7 mouse cellular contexts compared by ENCODE assay signal in genomic region chr15:89475611-89476474, GRCm38 (mm10). TPM values are rescaled to one million over a fixed set of nuclear protein-coding genes. Genes with fewer than 3 reads are reported as not detected.
DNase-seq lines count a peak whose midpoint lies in the region; ATAC-seq lines count a peak whose summit lies in the region.

No protein-coding gene starts in this region.

- DNase-seq in adrenal gland, postnatal 36 days, result peak; percentile 96 to 98
- peak; percentile 97 to 98 for DNase-seq in heart, adult 18-20 months
- DNase-seq in kidney, adult 8-10 months, result peak; percentile 94
- peak; percentile 80 to 94 for DNase-seq in spleen, postnatal 10 days (ENCODE audit: low spot score in 2 of 2)

- peak overlapping the region; percentile 82 for H3K4me2 ChIP-seq in embryonic facial prominence, embryonic 13.5 days
- peak overlapping the region; percentile 90 for H3K4me2 ChIP-seq in limb, embryonic 13.5 days (replicated peaks)
- H3K4me2 ChIP-seq in midbrain, embryonic 16.5 days (ENCODE audit: low read length), result peak overlapping the region; percentile 96

- WGBS in embryonic facial prominence, embryonic 13.5 days, result 9% methylated on average over 44 of the region's 44 CpGs
- 9% methylated on average over 44 of the region's 44 CpGs for WGBS in limb, embryonic 13.5 days
- 9% methylated on average over 44 of the region's 44 CpGs for WGBS in midbrain, embryonic 16.5 days

- H3K9ac ChIP-seq in embryonic facial prominence, embryonic 13.5 days, result peak overlapping the region; percentile 78
- peak overlapping the region; percentile 74 for H3K9ac ChIP-seq in limb, embryonic 13.5 days
- peak overlapping the region; percentile 76 for H3K9ac ChIP-seq in midbrain, embryonic 16.5 days (ENCODE audit: low read depth, low read length)

- peak overlapping the region; percentile 65 for H3K4me3 ChIP-seq in embryonic facial prominence, embryonic 13.5 days
- H3K4me3 ChIP-seq in limb, embryonic 13.5 days, result peak overlapping the region; percentile 66
- H3K4me3 ChIP-seq in midbrain, embryonic 16.5 days (ENCODE audit: low read depth, low read length), result peak overlapping the region; percentile 60

- no peaks in the 10 kb centered on the region; the same call in 1 of the 2 replicates for H3K27me3 ChIP-seq in embryonic facial prominence, embryonic 13.5 days
- no peaks in the 10 kb centered on the region for H3K27me3 ChIP-seq in limb, embryonic 13.5 days
- H3K27me3 ChIP-seq in midbrain, embryonic 16.5 days (ENCODE audit: control insufficient read depth, insufficient read depth, low read depth, low read length), result no peaks in the 10 kb centered on the region

- H3K27ac ChIP-seq in embryonic facial prominence, embryonic 13.5 days, result peak overlapping the region; percentile 80
- H3K27ac ChIP-seq in limb, embryonic 13.5 days, result peak overlapping the region; percentile 73; the same call in 1 of the 2 replicates
- peak overlapping the region; percentile 83 for H3K27ac ChIP-seq in midbrain, embryonic 16.5 days (ENCODE audit: low read length)

- no peaks in the 10 kb centered on the region for H3K36me3 ChIP-seq in embryonic facial prominence, embryonic 13.5 days
- H3K36me3 ChIP-seq in limb, embryonic 13.5 days, result no peaks in the 10 kb centered on the region
- no peaks in the 10 kb centered on the region for H3K36me3 ChIP-seq in midbrain, embryonic 16.5 days (ENCODE audit: control insufficient read depth, insufficient read depth, low read length)

- peak; percentile 96 for ATAC-seq in embryonic facial prominence, embryonic 13.5 days (ENCODE audit: insufficient number of reproducible peaks, insufficient read depth, low FRiP score, low TSS enrichment, low read depth)
- peak; percentile 99 for ATAC-seq in limb, embryonic 13.5 days (ENCODE audit: low FRiP score, low read depth)
- ATAC-seq in midbrain, embryonic 16.5 days, result peak; percentile 97

- H3K9me3 ChIP-seq in embryonic facial prominence, embryonic 13.5 days, result no peaks in the 10 kb centered on the region
- H3K9me3 ChIP-seq in limb, embryonic 13.5 days, result no peaks in the 10 kb centered on the region
- H3K9me3 ChIP-seq in midbrain, embryonic 16.5 days (replicated peaks; ENCODE audit: control insufficient read depth, low read length, poor library complexity, severe bottlenecking), result no peaks in the 10 kb centered on the region

- H3K4me1 ChIP-seq in embryonic facial prominence, embryonic 13.5 days, result peaks cover 11% of the 10 kb centered on the region
- H3K4me1 ChIP-seq in limb, embryonic 13.5 days, result peaks cover 8% of the 10 kb centered on the region
- H3K4me1 ChIP-seq in midbrain, embryonic 16.5 days (ENCODE audit: control insufficient read depth, insufficient read depth, low read length), result peaks cover 11% of the 10 kb centered on the region

RNA-seq across cellular contexts. Expression of gene Arsa, which starts 1.4 kb away (rescaled TPM):
- total RNA-seq in adrenal gland, postnatal 36 days (2021), result 10 to 100 TPM; 20.7 to 22.4 TPM
- polyA plus RNA-seq in embryonic facial prominence, embryonic 13.5 days (2015; fragmentation: Nextera tagmentation; extraction: Ambion mirVana), result 20.8 and 22.9 TPM in 2 replicates
- 10 to 100 TPM; 12.5 to 15.2 TPM for total RNA-seq in heart, adult 18-20 months (2021)
- polyA plus RNA-seq in limb, embryonic 13.5 days (2015; fragmentation: Nextera tagmentation; extraction: Ambion mirVana), result 23.0 TPM in 2 replicates
- polyA plus RNA-seq in midbrain, embryonic 16.5 days (2015; fragmentation: Nextera tagmentation; extraction: Ambion mirVana), result 32.6 and 37.6 TPM in 2 replicates

RNA-seq across cellular contexts. Expression of gene Mapk8ip2, which starts 22.1 kb away (rescaled TPM):
- 1 to 10 TPM; 6.6 to 8.5 TPM for total RNA-seq in adrenal gland, postnatal 36 days (2021)
- 2.8 and 5.4 TPM in 2 replicates for polyA plus RNA-seq in embryonic facial prominence, embryonic 13.5 days (2015; fragmentation: Nextera tagmentation; extraction: Ambion mirVana)
- under 1 TPM; 0.07 to 0.33 TPM for total RNA-seq in heart, adult 18-20 months (2021)
- 2.2 and 2.4 TPM in 2 replicates for polyA plus RNA-seq in limb, embryonic 13.5 days (2015; fragmentation: Nextera tagmentation; extraction: Ambion mirVana)
- polyA plus RNA-seq in midbrain, embryonic 16.5 days (2015; fragmentation: Nextera tagmentation; extraction: Ambion mirVana), result 84.4 and 86.4 TPM in 2 replicates

RNA-seq across cellular contexts. Expression of gene Shank3, which starts 23.6 kb away (rescaled TPM):
- 10 to 100 TPM; 30.7 to 51.0 TPM for total RNA-seq in adrenal gland, postnatal 36 days (2021)
- polyA plus RNA-seq in embryonic facial prominence, embryonic 13.5 days (2015; fragmentation: Nextera tagmentation; extraction: Ambion mirVana), result 2.2 and 2.9 TPM in 2 replicates
- total RNA-seq in heart, adult 18-20 months (2021), result 10 to 100 TPM; 35.9 to 40.4 TPM
- 2.6 and 2.7 TPM in 2 replicates for polyA plus RNA-seq in limb, embryonic 13.5 days (2015; fragmentation: Nextera tagmentation; extraction: Ambion mirVana)
- 12.0 and 16.7 TPM in 2 replicates for polyA plus RNA-seq in midbrain, embryonic 16.5 days (2015; fragmentation: Nextera tagmentation; extraction: Ambion mirVana)

RNA-seq across cellular contexts. Expression of gene Chkb, which starts 46.1 kb away (rescaled TPM):
- 10 to 100 TPM; 57.8 to 63.2 TPM for total RNA-seq in adrenal gland, postnatal 36 days (2021)
- polyA plus RNA-seq in embryonic facial prominence, embryonic 13.5 days (2015; fragmentation: Nextera tagmentation; extraction: Ambion mirVana), result 59.3 and 71.1 TPM in 2 replicates
- total RNA-seq in heart, adult 18-20 months (2021), result 10 to 100 TPM; 44.8 to 55.0 TPM
- polyA plus RNA-seq in limb, embryonic 13.5 days (2015; fragmentation: Nextera tagmentation; extraction: Ambion mirVana), result 55.7 and 63.6 TPM in 2 replicates
- polyA plus RNA-seq in midbrain, embryonic 16.5 days (2015; fragmentation: Nextera tagmentation; extraction: Ambion mirVana), result 88.3 and 95.2 TPM in 2 replicates

RNA-seq across cellular contexts. Expression of gene Gm44502, which starts 46.3 kb away (rescaled TPM):
- 1 to 10 TPM in 1 of 2 experiments, not detected in 1; 1.4 TPM for total RNA-seq in adrenal gland, postnatal 36 days (2021)
- not detected in 2 replicates for polyA plus RNA-seq in embryonic facial prominence, embryonic 13.5 days (2015; fragmentation: Nextera tagmentation; extraction: Ambion mirVana)
- total RNA-seq in heart, adult 18-20 months (2021), result 1 to 10 TPM; 4.6 to 5.0 TPM
- not detected in 2 replicates for polyA plus RNA-seq in limb, embryonic 13.5 days (2015; fragmentation: Nextera tagmentation; extraction: Ambion mirVana)
- not detected in 2 replicates for polyA plus RNA-seq in midbrain, embryonic 16.5 days (2015; fragmentation: Nextera tagmentation; extraction: Ambion mirVana)

Comparison
In these comparisons a context has a peak if more than half of its experiments do, and no peak if none do; other contexts are left out.
1. Peak in every context shown above with its lines: DNase-seq, ATAC-seq, H3K4me3 ChIP-seq and H3K27ac ChIP-seq.
2. RNA of gene Mapk8ip2, which starts 22.1 kb away (polyA plus RNA-seq): 84.4 to 86.4 TPM in midbrain, embryonic 16.5 days; 2.8 to 5.4 TPM in embryonic facial prominence, embryonic 13.5 days and 2.2 to 2.4 TPM in limb, embryonic 13.5 days; every median in the first group is over 10 times any median in the second.